Mouse (Mus musculus) limb, embryonic 12.5 days (tissue): ENCODE data around the gene Pom121l2. TPM values are rescaled to one million over a fixed set of nuclear protein-coding genes. Genes with fewer than 3 reads are reported as not detected.

Experiments
- ATAC-seq: fragments of 200-750 bp; cut with Nextera tagmentation; 2 replicates; pipeline ENCODE4 v1.8.0; 2017; ENCODE audit warnings: low read depth, moderate TSS enrichment; ENCODE audit not compliant: insufficient number of reproducible peaks, insufficient read depth, low FRiP score, low TSS enrichment
- H3K27ac ChIP-seq: fragments of 300-500 bp; sonication (generic); 2 replicates; pipeline ENCODE4 v1.5.1; 2016; ENCODE audit warnings: mild to moderate bottlenecking, moderate library complexity
- H3K27me3 ChIP-seq: fragments of 300-500 bp; sonication (generic); 2 replicates; pipeline ENCODE4 v1.6.1; 2016; ENCODE audit warnings: mild to moderate bottlenecking, moderate library complexity
- H3K36me3 ChIP-seq: fragments of 300-500 bp; sonication (generic); 2 replicates; pipeline ENCODE4 v1.6.1; 2016; ENCODE audit warnings: mild to moderate bottlenecking, moderate library complexity
- H3K4me1 ChIP-seq: fragments of 300-500 bp; sonication (generic); replicated peaks from 2 replicates; pipeline ENCODE4 v1.6.1; 2016
- H3K4me2 ChIP-seq: fragments of 300-500 bp; sonication (generic); 2 replicates; pipeline ENCODE4 v1.6.1; 2016; ENCODE audit warnings: mild to moderate bottlenecking, moderate library complexity
- H3K4me3 ChIP-seq: fragments of 300-500 bp; sonication (generic); replicated peaks from 2 replicates; pipeline ENCODE4 v1.5.1; 2016; ENCODE audit warnings: mild to moderate bottlenecking
- H3K9ac ChIP-seq: fragments of 300-500 bp; sonication (generic); replicated peaks from 2 replicates; pipeline ENCODE4 v1.6.1; 2016; ENCODE audit warnings: mild to moderate bottlenecking, moderate library complexity
- H3K9me3 ChIP-seq: fragments of 300-500 bp; sonication (generic); 2 replicates; pipeline ENCODE4 v1.6.1; 2016; ENCODE audit warnings: mild to moderate bottlenecking, moderate library complexity
- WGBS: fragments of 180-500 bp; shearing (Covaris S2); methylation state at CpG from one replicate; pipeline ENCODE4 v1.1.7; 2016; 5-methylcytosine and 5-hydroxymethylcytosine counted together
- polyA plus RNA-seq: library from polyadenylated mRNA; unstranded; fragments of >200 nt; fragmentation: Nextera tagmentation; extraction: Ambion mirVana; gene quantifications from 2 replicates; pipeline ENCODE4 v1.2.1, GENCODE M21; 2016

Pom121l2 gene
- polyA plus RNA-seq, 1 experiment from 2014 or later: 0.30 TPM

- Histone ChIP-seq H3K4me1 (peaks cover 13% of the 10 kb centered on the region), H3K4me3 (peak within 1 kb of the TSS; percentile 67), H3K4me2 (peak within 1 kb of the TSS; percentile 73), H3K9ac (peak within 1 kb of the TSS; percentile 76), H3K27me3 (no peaks in the 10 kb centered on the region), H3K27ac (peak within 1 kb of the TSS; percentile 86), H3K36me3 (peaks cover 20% of the 10 kb centered on the region), H3K9me3 (no peaks in the 10 kb centered on the region)
- under 1% methylated on average over 50 of the region's 50 CpGs for WGBS
- peak; percentile 94 for ATAC-seq
Observed at GRCm38 (mm10) chr13:21944926-21945740, 35.9 kb upstream of the Pom121l2 start, which contains the start of gene Zfp184. TSS of gene Zfp184 (plus strand) at chr13:21945094.

- ATAC-seq: no peak
- Histone ChIP-seq H3K4me3 (no peak overlapping the region), H3K9me3 (no peaks in the 10 kb centered on the region), H3K4me1 (no peaks in the 10 kb centered on the region), H3K9ac (no peak overlapping the region), H3K27me3 (no peaks in the 10 kb centered on the region), H3K36me3 (peaks cover under 1% of the 10 kb centered on the region; the same call in 1 of the 2 replicates), H3K4me2 (no peak overlapping the region), H3K27ac (no peak overlapping the region)
- WGBS: 55% methylated on average over 1 of the region's 1 CpGs
Observed at GRCm38 (mm10) chr13:21969269-21969668, 11.7 kb upstream of the Pom121l2 start.

GRCm38 (mm10) chr13:21969816-21970215, 11.2 kb upstream of the Pom121l2 start:
- Histone ChIP-seq H3K4me2 (no peak overlapping the region), H3K4me3 (no peak overlapping the region), H3K9me3 (no peaks in the 10 kb centered on the region), H3K9ac (no peak overlapping the region), H3K4me1 (no peaks in the 10 kb centered on the region), H3K27ac (no peak overlapping the region), H3K27me3 (no peaks in the 10 kb centered on the region), H3K36me3 (no peaks in the 10 kb centered on the region)
- WGBS: 51% methylated on average over 2 of the region's 2 CpGs
- no peak for ATAC-seq

GRCm38 (mm10) chr13:21971641-21972040, 9.4 kb upstream of the Pom121l2 start:
- Histone ChIP-seq H3K36me3 (no peaks in the 10 kb centered on the region), H3K4me2 (no peak overlapping the region), H3K4me1 (no peaks in the 10 kb centered on the region), H3K4me3 (no peak overlapping the region), H3K9me3 (no peaks in the 10 kb centered on the region), H3K9ac (no peak overlapping the region), H3K27me3 (no peaks in the 10 kb centered on the region), H3K27ac (no peak overlapping the region)
- no peak for ATAC-seq
- 41% methylated on average over 3 of the region's 3 CpGs for WGBS

- H3K27me3 ChIP-seq: peaks cover 3% of the 10 kb centered on the region
- H3K4me3 ChIP-seq: peak overlapping the region; percentile 57
- WGBS: under 1% methylated on average over 23 of the region's 23 CpGs
- peak overlapping the region; percentile 73 for H3K9ac ChIP-seq
- H3K4me1 ChIP-seq: no peaks in the 10 kb centered on the region
- ATAC-seq: 0 out of 2 replicates have a peak, but pooled peaks have one; percentile 80
- H3K4me2 ChIP-seq: peak overlapping the region; percentile 42
- peak overlapping the region; percentile 92 for H3K27ac ChIP-seq
- no peaks in the 10 kb centered on the region for H3K36me3 ChIP-seq
- H3K9me3 ChIP-seq: no peaks in the 10 kb centered on the region
Observed at GRCm38 (mm10) chr13:21974221-21974725, 6.7 kb upstream of the Pom121l2 start.

GRCm38 (mm10) chr13:21974726-21975473, 6.1 kb upstream of the Pom121l2 start:
- Histone ChIP-seq H3K27me3 (peaks cover 6% of the 10 kb centered on the region), H3K9me3 (no peaks in the 10 kb centered on the region), H3K9ac (peak overlapping the region; percentile 73), H3K4me3 (peak overlapping the region; percentile 57), H3K4me2 (peak overlapping the region; percentile 42), H3K36me3 (no peaks in the 10 kb centered on the region), H3K4me1 (no peaks in the 10 kb centered on the region), H3K27ac (peak overlapping the region; percentile 92)
- 4% methylated on average over 20 of the region's 20 CpGs for WGBS
- ATAC-seq: peak; percentile 86

GRCm38 (mm10) chr13:21981803-21982193, 804 bp downstream of the Pom121l2 start:
- Histone ChIP-seq H3K9ac (peak overlapping the region; percentile 73), H3K4me3 (peak overlapping the region; percentile 56), H3K4me2 (peak overlapping the region; percentile 90), H3K4me1 (peaks cover 8% of the 10 kb centered on the region), H3K27ac (no peak overlapping the region), H3K36me3 (no peaks in the 10 kb centered on the region), H3K9me3 (no peaks in the 10 kb centered on the region), H3K27me3 (peaks cover 59% of the 10 kb centered on the region)
- WGBS: 5% methylated on average over 17 of the region's 17 CpGs
- peak; percentile 31; the same call in 1 of the 2 replicates for ATAC-seq

GRCm38 (mm10) chr13:21984486-21984885, 3.5 kb downstream of the Pom121l2 start:
- Histone ChIP-seq H3K9ac (no peak overlapping the region), H3K27me3 (peaks cover 56% of the 10 kb centered on the region), H3K4me1 (peaks cover 8% of the 10 kb centered on the region), H3K9me3 (no peaks in the 10 kb centered on the region), H3K4me3 (no peak overlapping the region), H3K36me3 (no peaks in the 10 kb centered on the region), H3K4me2 (no peak overlapping the region), H3K27ac (no peak overlapping the region)
- 66% methylated on average over 2 of the region's 2 CpGs for WGBS
- ATAC-seq: no peak

- H3K27ac ChIP-seq: no peak overlapping the region
- no peak overlapping the region for H3K4me3 ChIP-seq
- no peaks in the 10 kb centered on the region; the same call in 1 of the 2 replicates for H3K9me3 ChIP-seq
- no peak overlapping the region for H3K4me2 ChIP-seq
- no peaks in the 10 kb centered on the region for H3K36me3 ChIP-seq
- peaks cover 16% of the 10 kb centered on the region; the same call in 1 of the 2 replicates for H3K4me1 ChIP-seq
- 82% methylated on average over 5 of the region's 5 CpGs for WGBS
- no peak overlapping the region for H3K9ac ChIP-seq
- peaks cover 37% of the 10 kb centered on the region for H3K27me3 ChIP-seq
- no peak for ATAC-seq
Observed at GRCm38 (mm10) chr13:21992550-21992949, 11.6 kb downstream of the Pom121l2 start.

GRCm38 (mm10) chr13:21993957-21994738, 13.2 kb downstream of the Pom121l2 start:
- under 1% methylated on average over 22 of the region's 22 CpGs for WGBS
- no peak overlapping the region for H3K27ac ChIP-seq
- no peaks in the 10 kb centered on the region for H3K36me3 ChIP-seq
- H3K27me3 ChIP-seq: peaks cover 53% of the 10 kb centered on the region
- peaks cover 16% of the 10 kb centered on the region; the same call in 1 of the 2 replicates for H3K4me1 ChIP-seq
- H3K4me3 ChIP-seq: no peak overlapping the region
- no peaks in the 10 kb centered on the region; the same call in 1 of the 2 replicates for H3K9me3 ChIP-seq
- peak overlapping the region; percentile 15; the same call in 1 of the 2 replicates for H3K4me2 ChIP-seq
- H3K9ac ChIP-seq: no peak overlapping the region
- ATAC-seq: no peak
